Mouse (Mus musculus) embryonic facial prominence, embryonic 12.5 days (tissue): ENCODE data around the gene Erich3. TPM values are rescaled to one million over a fixed set of nuclear protein-coding genes. Genes with fewer than 3 reads are reported as not detected.

Source experiments
- ATAC-seq: fragments of 200-750 bp; cut with Nextera tagmentation; 2 replicates; pipeline ENCODE4 v1.8.0; 2017; ENCODE audit not compliant: insufficient number of reproducible peaks, insufficient read depth, low FRiP score, low TSS enrichment
- H3K27ac ChIP-seq: fragments of 300-500 bp; sonication (generic); 2 replicates; pipeline ENCODE4 v1.5.1; 2016; ENCODE audit warnings: mild to moderate bottlenecking
- H3K27me3 ChIP-seq: fragments of 300-500 bp; sonication (generic); 2 replicates; pipeline ENCODE4 v1.6.1; 2016; ENCODE audit warnings: mild to moderate bottlenecking, moderate library complexity
- H3K36me3 ChIP-seq: fragments of 300-500 bp; sonication (generic); 2 replicates; pipeline ENCODE4 v1.6.1; 2016; ENCODE audit warnings: mild to moderate bottlenecking
- H3K4me1 ChIP-seq: fragments of 300-500 bp; sonication (generic); 2 replicates; pipeline ENCODE4 v1.6.1; 2016
- H3K4me2 ChIP-seq: fragments of 300-500 bp; sonication (generic); replicated peaks from 2 replicates; pipeline ENCODE4 v1.6.1; 2016; ENCODE audit warnings: mild to moderate bottlenecking, moderate library complexity
- H3K4me3 ChIP-seq: fragments of 300-500 bp; sonication (generic); 2 replicates; pipeline ENCODE4 v1.5.1; 2016; ENCODE audit warnings: mild to moderate bottlenecking
- H3K9ac ChIP-seq: fragments of 300-500 bp; sonication (generic); 2 replicates; pipeline ENCODE4 v1.6.1; 2016; ENCODE audit warnings: mild to moderate bottlenecking, moderate library complexity
- H3K9me3 ChIP-seq: fragments of 300-500 bp; sonication (generic); 2 replicates; pipeline ENCODE4 v1.6.1; 2016; ENCODE audit warnings: mild to moderate bottlenecking, moderate library complexity
- WGBS: fragments of 180-500 bp; shearing (Covaris S2); methylation state at CpG from one replicate; pipeline ENCODE4 v1.1.7; 2016; 5-methylcytosine and 5-hydroxymethylcytosine counted together
- polyA plus RNA-seq: library from polyadenylated mRNA; unstranded; fragments of >200 nt; fragmentation: Nextera tagmentation; extraction: Ambion mirVana; gene quantifications from 2 replicates; pipeline ENCODE4 v1.2.1, GENCODE M21; 2016

Erich3 gene
- polyA plus RNA-seq, 1 experiment from 2014 or later: 0.32 TPM

GRCm38 (mm10) chr3:154683667-154684066 lies 20.0 kb downstream of the Erich3 start:
- Histone ChIP-seq H3K36me3 (no peaks in the 10 kb centered on the region), H3K27me3 (no peaks in the 10 kb centered on the region), H3K27ac (no peak overlapping the region), H3K4me1 (no peaks in the 10 kb centered on the region), H3K9me3 (no peaks in the 10 kb centered on the region), H3K9ac (no peak overlapping the region), H3K4me3 (no peak overlapping the region), H3K4me2 (no peak overlapping the region)
- ATAC-seq: no peak
- WGBS: 85% methylated on average over 2 of the region's 2 CpGs

- H3K27me3 ChIP-seq: no peaks in the 10 kb centered on the region
- ATAC-seq: no peak
- H3K9ac ChIP-seq: no peak overlapping the region
- no peaks in the 10 kb centered on the region; the same call in 1 of the 2 replicates for H3K4me1 ChIP-seq
- no peak overlapping the region for H3K4me3 ChIP-seq
- no peak overlapping the region for H3K4me2 ChIP-seq
- no peak overlapping the region for H3K27ac ChIP-seq
- H3K36me3 ChIP-seq: no peaks in the 10 kb centered on the region
- H3K9me3 ChIP-seq: no peaks in the 10 kb centered on the region
Observed at GRCm38 (mm10) chr3:154690260-154690659, 26.6 kb downstream of the Erich3 start.

- H3K36me3 ChIP-seq: no peaks in the 10 kb centered on the region
- no peak overlapping the region for H3K9ac ChIP-seq
- no peak overlapping the region for H3K4me3 ChIP-seq
- no peaks in the 10 kb centered on the region for H3K27me3 ChIP-seq
- 45% methylated on average over 14 of the region's 14 CpGs for WGBS
- H3K9me3 ChIP-seq: no peaks in the 10 kb centered on the region
- H3K4me1 ChIP-seq: peaks cover 3% of the 10 kb centered on the region; the same call in 1 of the 2 replicates
- no peak overlapping the region for H3K27ac ChIP-seq
- H3K4me2 ChIP-seq: no peak overlapping the region
- peak; percentile 60; the same call in 1 of the 2 replicates for ATAC-seq
Observed at GRCm38 (mm10) chr3:154691897-154692571, 28.4 kb downstream of the Erich3 start.

GRCm38 (mm10) chr3:154692572-154692922 lies 28.9 kb downstream of the Erich3 start:
- no peak overlapping the region for H3K27ac ChIP-seq
- no peak for ATAC-seq
- no peak overlapping the region for H3K9ac ChIP-seq
- 45% methylated on average over 3 of the region's 3 CpGs for WGBS
- H3K27me3 ChIP-seq: no peaks in the 10 kb centered on the region
- H3K9me3 ChIP-seq: no peaks in the 10 kb centered on the region
- H3K4me1 ChIP-seq: peaks cover 3% of the 10 kb centered on the region; the same call in 1 of the 2 replicates
- H3K36me3 ChIP-seq: no peaks in the 10 kb centered on the region
- no peak overlapping the region for H3K4me3 ChIP-seq
- H3K4me2 ChIP-seq: no peak overlapping the region

GRCm38 (mm10) chr3:154693902-154694301 lies 30.2 kb downstream of the Erich3 start:
- no peaks in the 10 kb centered on the region for H3K27me3 ChIP-seq
- H3K4me1 ChIP-seq: peaks cover 3% of the 10 kb centered on the region; the same call in 1 of the 2 replicates
- ATAC-seq: no peak

GRCm38 (mm10) chr3:154696611-154697010 lies 33.0 kb downstream of the Erich3 start:
- WGBS: 89% methylated on average over 3 of the region's 3 CpGs
- Histone ChIP-seq H3K9ac (no peak overlapping the region), H3K27me3 (no peaks in the 10 kb centered on the region), H3K36me3 (no peaks in the 10 kb centered on the region), H3K27ac (no peak overlapping the region), H3K4me1 (peaks cover 7% of the 10 kb centered on the region; the same call in 1 of the 2 replicates), H3K4me2 (no peak overlapping the region), H3K4me3 (no peak overlapping the region), H3K9me3 (no peaks in the 10 kb centered on the region)
- no peak for ATAC-seq

More at GRCm38 (mm10) chr3:154693902-154694301, 30.2 kb downstream of the Erich3 start:
- no peak overlapping the region for H3K4me3 ChIP-seq
- WGBS: 77% methylated on average over 4 of the region's 4 CpGs
- no peak overlapping the region for H3K9ac ChIP-seq
- H3K36me3 ChIP-seq: no peaks in the 10 kb centered on the region
- no peaks in the 10 kb centered on the region for H3K9me3 ChIP-seq
- no peak overlapping the region for H3K4me2 ChIP-seq
- H3K27ac ChIP-seq: no peak overlapping the region

- Histone ChIP-seq H3K9me3 (no peaks in the 10 kb centered on the region), H3K27me3 (no peaks in the 10 kb centered on the region), H3K4me3 (no peak overlapping the region), H3K4me1 (peaks cover 7% of the 10 kb centered on the region; the same call in 1 of the 2 replicates), H3K27ac (no peak overlapping the region), H3K4me2 (no peak overlapping the region), H3K9ac (no peak overlapping the region), H3K36me3 (no peaks in the 10 kb centered on the region)
- no peak for ATAC-seq
- WGBS: 64% methylated on average over 5 of the region's 5 CpGs
Observed at GRCm38 (mm10) chr3:154698907-154699306, 35.2 kb downstream of the Erich3 start.

GRCm38 (mm10) chr3:154700296-154700695 lies 36.6 kb downstream of the Erich3 start:
- H3K9me3 ChIP-seq: no peaks in the 10 kb centered on the region
- H3K4me3 ChIP-seq: no peak overlapping the region
- ATAC-seq: no peak
- H3K27me3 ChIP-seq: no peaks in the 10 kb centered on the region
- WGBS: 82% methylated on average over 3 of the region's 3 CpGs
- no peak overlapping the region for H3K9ac ChIP-seq
- H3K36me3 ChIP-seq: no peaks in the 10 kb centered on the region
- no peak overlapping the region for H3K27ac ChIP-seq
- H3K4me2 ChIP-seq: no peak overlapping the region
- peaks cover 7% of the 10 kb centered on the region; the same call in 1 of the 2 replicates for H3K4me1 ChIP-seq

- Histone ChIP-seq H3K27ac (no peak overlapping the region), H3K9ac (no peak overlapping the region), H3K4me2 (no peak overlapping the region), H3K27me3 (no peaks in the 10 kb centered on the region), H3K36me3 (no peaks in the 10 kb centered on the region), H3K4me3 (no peak overlapping the region), H3K4me1 (0 out of 2 replicates have a peak, but pooled peaks cover 4% of the 10 kb centered on the region), H3K9me3 (no peaks in the 10 kb centered on the region)
- no peak for ATAC-seq
- 67% methylated on average over 2 of the region's 2 CpGs for WGBS
Observed at GRCm38 (mm10) chr3:154700735-154701134, 37.1 kb downstream of the Erich3 start.

- Histone ChIP-seq H3K27ac (no peak overlapping the region), H3K4me2 (no peak overlapping the region), H3K36me3 (no peaks in the 10 kb centered on the region), H3K27me3 (no peaks in the 10 kb centered on the region), H3K9me3 (no peaks in the 10 kb centered on the region), H3K4me3 (no peak overlapping the region), H3K4me1 (0 out of 2 replicates have a peak, but pooled peaks cover 4% of the 10 kb centered on the region), H3K9ac (no peak overlapping the region)
- no peak for ATAC-seq
- WGBS: 92% methylated on average over 6 of the region's 6 CpGs
Observed at GRCm38 (mm10) chr3:154704755-154705154, 41.1 kb downstream of the Erich3 start.

- Histone ChIP-seq H3K36me3 (no peaks in the 10 kb centered on the region), H3K4me1 (no peaks in the 10 kb centered on the region), H3K27ac (no peak overlapping the region), H3K9ac (no peak overlapping the region), H3K4me3 (no peak overlapping the region), H3K9me3 (no peaks in the 10 kb centered on the region), H3K4me2 (no peak overlapping the region), H3K27me3 (no peaks in the 10 kb centered on the region)
- 87% methylated on average over 3 of the region's 3 CpGs for WGBS
- ATAC-seq: no peak
Observed at GRCm38 (mm10) chr3:154708150-154708549, 44.5 kb downstream of the Erich3 start.

GRCm38 (mm10) chr3:154723198-154723597 lies 59.5 kb downstream of the Erich3 start:
- Histone ChIP-seq H3K4me3 (no peak overlapping the region), H3K4me1 (no peaks in the 10 kb centered on the region), H3K9me3 (no peaks in the 10 kb centered on the region), H3K27me3 (no peaks in the 10 kb centered on the region), H3K27ac (no peak overlapping the region), H3K36me3 (no peaks in the 10 kb centered on the region), H3K9ac (no peak overlapping the region), H3K4me2 (no peak overlapping the region)
- 62% methylated on average over 7 of the region's 7 CpGs for WGBS
- no peak for ATAC-seq
